Mouse (Mus musculus) v-Abl transformed pro-B cells (cell line): ENCODE results near the gene Srpk2.

Source experiments
- in situ Hi-C, 2 experiments: fragments of 400-800 bp; cut with MboI; formaldehyde crosslinking; loops; one replicate each; pipeline ENCODE4 v1.15.1; 2025; ENCODE audit not compliant: unreplicated experiment in 2 of 2

Gene Srpk2

DNA sequence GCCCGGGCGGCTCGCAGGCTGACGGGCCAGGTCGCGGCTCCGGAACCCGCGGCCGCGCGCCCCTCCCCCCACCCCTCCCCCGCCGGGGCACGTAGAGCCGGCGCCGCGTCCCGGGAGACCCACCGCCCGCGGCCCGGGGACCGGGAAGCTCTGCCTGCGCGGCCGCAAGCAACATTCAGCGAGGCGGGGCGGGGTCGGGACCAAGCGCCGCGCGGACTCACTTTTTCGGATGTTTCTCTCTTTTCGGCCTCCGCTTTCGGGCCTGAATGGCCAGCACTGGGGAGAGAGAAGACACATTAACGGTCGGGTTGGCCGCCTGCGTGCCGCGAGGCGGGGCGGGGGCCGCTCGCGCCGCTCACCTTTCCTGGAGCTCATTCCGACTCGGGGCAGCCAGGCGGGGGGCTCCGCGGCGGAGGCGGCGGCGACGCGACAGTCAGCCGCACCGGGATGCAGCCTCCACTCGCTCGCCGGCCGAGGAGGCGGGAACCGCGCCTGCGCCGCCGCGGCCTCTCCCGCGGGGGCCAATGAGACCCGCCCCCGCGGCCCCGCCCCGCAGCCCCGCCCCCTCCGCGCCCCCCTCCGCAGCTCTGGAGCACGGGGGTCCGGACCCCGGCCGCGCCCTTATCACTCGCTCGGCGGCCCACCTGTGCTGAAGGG lies 8.8 kb downstream of the Srpk2 start:
- in situ Hi-C loops: loop anchor here in 1 of 2 experiments (10.0 kb wide), 1 partner anchor 79 kb away; no protein-coding TSS in a partner anchor

DNA sequence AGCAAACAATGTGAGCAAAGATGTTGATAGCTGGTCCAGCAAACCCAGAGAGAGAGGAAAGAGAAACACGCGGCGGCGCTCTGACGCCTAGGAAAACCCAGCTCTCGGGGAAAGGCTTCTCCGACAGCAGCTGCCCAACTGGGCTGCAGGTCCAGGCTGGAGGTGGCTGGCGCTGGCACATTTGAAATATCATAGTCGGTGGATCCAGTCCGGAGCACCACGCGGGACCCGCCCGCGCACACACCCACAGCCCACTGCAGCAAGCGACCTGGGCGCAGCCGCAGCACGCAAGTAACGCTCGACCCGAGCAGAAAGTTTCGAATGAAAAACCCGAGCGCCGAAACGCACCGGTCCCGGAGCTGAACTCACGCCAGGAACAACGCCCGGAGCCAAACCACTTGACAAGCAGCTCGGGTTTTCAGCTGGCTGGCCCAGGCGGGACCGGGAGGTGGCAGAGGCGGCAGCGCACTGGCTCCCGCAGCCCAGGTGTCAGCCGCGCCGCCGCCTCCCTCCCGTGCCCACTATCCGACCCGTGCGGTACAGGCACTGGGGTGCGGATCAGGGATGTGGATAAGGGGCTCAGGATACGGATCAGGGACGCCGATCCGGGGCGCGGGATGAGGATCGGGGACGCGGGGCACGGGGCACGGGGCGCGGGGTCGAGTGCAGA lies 9.5 kb downstream of the Srpk2 start:
- in situ Hi-C loops: loop anchor here in 1 of 2 experiments (10.0 kb wide), 1 partner anchor 80 kb away; no protein-coding TSS in a partner anchor

DNA sequence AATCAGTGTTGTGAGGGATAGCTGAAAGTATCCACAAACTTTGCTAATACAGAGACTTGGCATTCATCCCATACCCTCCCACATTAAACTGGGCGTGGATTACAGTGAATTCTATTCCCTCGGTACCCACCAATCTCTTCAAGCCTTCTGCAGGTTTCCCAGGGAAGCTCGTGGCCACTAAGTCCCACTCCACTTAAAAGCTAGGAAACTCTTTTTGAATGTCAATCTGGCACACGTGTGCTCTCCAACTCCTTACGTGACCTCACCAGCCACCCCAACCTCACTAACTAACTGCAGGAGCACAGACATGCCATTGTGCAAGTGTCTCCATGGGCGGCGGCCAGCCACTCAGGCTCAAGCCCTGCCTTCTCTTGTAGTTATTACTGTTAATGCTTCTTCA lies 12.3 kb downstream of the Srpk2 start:
- in situ Hi-C loops: loop anchor here in 1 of 2 experiments (10.0 kb wide), 1 partner anchor 83 kb away; no protein-coding TSS in a partner anchor

DNA sequence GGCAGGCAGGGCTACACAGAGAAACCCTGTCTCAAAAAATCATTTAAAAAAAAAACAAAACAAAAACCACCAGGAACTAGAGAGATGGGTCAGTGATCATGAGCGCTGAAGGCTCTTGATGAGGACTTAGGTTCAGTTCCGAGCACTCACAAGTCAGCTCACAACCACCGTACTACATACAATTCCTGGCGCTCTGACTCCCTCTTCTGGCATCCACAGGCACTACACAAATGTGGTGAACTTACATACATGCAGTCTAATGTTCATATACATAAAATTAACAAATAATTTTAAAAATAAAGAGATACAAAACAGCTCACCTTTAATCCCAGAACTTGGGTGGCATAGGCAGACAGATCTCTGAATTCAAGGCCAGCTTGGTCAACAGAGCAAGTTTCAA lies 13.5 kb downstream of the Srpk2 start:
- in situ Hi-C loops: loop anchor here in 1 of 2 experiments (10.0 kb wide), 1 partner anchor 84 kb away; no protein-coding TSS in a partner anchor

DNA sequence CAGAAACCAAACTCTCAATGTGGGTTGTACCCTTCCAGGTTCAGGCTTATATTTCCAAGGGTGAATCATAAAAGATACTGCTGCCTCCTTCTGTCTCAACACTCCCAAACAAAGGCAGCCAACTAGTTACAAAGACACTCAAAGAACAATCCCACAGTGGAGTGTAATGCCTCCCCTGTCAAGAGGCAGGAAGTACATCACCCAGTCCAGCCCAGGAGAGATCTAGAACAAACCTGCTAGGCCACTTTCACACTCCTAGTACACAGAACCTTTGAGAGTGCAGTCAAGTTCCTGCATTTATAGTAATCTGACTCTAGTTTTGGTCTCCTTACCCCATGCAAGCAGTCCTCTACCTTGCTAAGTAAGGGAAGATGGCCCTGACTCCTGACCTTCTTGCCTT lies 18.5 kb downstream of the Srpk2 start:
- in situ Hi-C loops: no loop called here

DNA sequence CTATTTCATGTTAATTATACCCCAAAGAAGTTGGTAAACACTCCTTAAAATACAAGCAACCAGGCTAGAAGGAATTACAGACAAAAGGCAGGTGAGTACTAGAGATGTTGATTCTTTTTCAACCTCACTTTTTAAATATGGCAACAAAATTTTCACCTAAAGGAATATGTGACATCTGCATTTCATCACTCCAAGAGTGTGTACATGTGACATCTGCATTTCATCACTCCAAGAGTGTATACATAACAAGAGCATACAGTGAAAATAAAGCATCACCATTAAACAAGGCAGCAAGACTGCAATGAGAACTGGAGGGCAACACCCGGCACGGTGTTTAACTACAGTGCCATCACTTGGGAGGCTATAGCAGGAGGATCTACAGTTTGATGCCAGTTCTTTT lies 23.2 kb downstream of the Srpk2 start:
- in situ Hi-C loops: loop anchor here in 1 of 2 experiments (5.0 kb wide), 2 partner anchors 86 to 149 kb away; no protein-coding TSS in a partner anchor

DNA sequence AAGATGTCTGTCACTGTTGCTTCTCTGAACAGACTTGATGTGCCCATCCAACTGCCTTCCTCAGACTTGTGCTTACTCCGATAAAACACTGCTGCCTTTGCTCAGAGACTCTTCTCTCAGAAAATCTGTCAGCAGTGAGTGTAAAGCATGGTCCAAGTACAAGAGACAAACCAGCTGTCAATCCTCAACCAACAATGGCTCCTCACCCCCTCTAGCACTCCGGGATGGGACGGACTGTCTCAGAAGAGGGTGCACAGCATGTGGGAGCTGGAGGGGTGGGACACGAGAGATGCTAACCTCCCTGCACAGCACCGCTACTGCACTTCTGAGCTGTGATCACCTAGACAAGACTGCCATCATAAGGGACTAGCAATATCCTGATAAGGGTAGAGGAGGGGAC lies 26.4 kb downstream of the Srpk2 start:
- in situ Hi-C loops: loop anchor here (10.0 kb wide), 3 partner anchors 163 to 273 kb away; no protein-coding TSS in a partner anchor

DNA sequence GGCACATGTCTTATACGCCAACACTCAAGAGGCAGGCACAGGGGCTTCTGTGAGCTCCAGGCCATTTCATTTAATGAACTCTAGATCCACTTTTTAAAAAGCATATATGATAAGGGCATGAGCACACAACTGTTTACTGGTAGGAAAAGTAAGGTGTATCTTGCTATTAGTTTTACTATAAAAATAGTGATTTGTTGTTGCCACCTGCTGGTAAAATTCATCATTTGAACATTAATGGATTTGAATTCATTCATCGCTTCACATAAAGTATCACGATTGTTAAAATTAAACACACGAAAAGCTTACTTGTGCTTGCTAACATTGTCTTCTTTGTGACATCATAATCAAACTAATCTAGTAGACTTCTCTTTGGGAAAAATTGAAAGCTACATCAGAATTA lies 27.8 kb downstream of the Srpk2 start:
- in situ Hi-C loops: loop anchor here (10.0 kb wide), 3 partner anchors 162 to 272 kb away; no protein-coding TSS in a partner anchor

DNA sequence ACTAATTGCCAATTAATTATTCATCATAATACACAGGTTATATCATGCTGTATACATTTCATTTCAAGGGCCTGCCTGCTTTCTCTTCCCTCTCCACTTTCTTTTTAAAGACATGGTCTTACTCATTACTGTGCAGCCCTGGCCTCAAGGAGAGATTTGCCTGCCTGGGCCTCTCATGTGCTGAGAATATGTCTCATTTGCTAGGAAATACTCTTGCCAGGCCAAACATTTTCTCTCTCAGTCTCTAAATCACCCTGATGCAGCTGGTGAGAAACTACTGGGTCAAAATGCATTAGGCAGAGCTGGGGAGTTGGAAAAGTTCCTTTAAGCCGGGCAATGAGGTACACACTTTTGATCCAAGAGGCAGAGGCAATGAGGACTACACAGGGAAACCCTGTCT lies 29.4 kb downstream of the Srpk2 start:
- in situ Hi-C loops: loop anchor here (10.0 kb wide), 3 partner anchors 160 to 270 kb away; no protein-coding TSS in a partner anchor

DNA sequence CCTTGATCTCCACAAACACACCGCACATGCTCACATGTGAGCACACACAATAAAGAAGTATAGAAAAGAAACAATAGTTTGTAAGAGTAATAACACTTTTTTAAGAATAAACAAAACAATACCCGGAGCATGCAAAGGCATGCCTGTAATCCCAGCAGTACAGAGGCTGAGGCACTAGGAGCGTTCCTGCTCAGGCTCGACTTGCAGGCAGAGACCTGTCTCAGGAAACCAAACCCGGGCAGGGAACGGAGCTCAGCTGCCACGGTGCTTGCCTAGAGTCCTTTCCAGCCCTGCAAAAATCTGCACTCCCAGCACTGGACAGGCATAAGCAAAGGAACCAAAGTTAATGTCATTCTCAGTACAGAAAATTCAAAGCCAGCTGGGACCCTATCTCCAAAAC lies 32.1 kb downstream of the Srpk2 start:
- in situ Hi-C loops: loop anchor here (5.0 to 10.0 kb wide), 5 partner anchors 45 to 268 kb away; no protein-coding TSS in a partner anchor

DNA sequence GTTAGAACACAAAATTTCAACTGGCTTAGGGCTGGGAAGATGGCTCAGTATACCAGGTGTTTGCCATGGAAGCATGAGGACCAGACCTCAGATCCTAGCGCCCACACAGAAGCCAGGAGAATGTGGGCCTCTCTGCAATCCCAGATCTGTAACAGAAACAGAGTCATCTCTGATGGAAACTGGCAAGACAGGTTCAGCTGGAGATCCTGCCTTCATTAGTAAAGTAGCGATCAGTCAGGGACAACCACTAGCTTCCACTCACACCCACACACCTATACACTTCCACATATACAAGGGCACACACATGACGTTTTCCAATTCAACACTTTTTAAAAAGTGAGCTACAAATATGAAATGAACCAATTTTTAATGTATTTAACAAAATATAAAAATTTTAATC lies 32.6 kb downstream of the Srpk2 start:
- in situ Hi-C loops: loop anchor here (5.0 to 10.0 kb wide), 5 partner anchors 44 to 267 kb away; no protein-coding TSS in a partner anchor

DNA sequence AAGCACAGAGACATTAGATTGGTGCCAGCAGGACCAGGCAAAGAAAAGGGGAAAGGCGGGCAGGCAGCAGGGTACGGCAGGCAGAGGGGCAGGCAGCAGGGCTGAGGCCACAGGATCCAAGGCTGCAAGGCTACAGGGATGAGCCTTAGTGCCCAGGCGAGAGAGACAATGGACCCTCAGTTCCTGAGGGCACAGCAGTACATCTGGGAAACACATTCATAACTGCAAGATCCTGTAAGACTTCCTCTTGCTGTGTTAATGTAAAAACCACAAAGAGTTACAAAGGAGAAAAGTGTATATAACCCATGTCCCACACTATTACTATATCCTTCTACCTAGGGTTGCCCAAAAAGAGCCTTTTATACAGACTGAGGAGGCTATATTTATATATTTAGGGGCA lies 33.9 kb downstream of the Srpk2 start:
- in situ Hi-C loops: loop anchor here (5.0 to 10.0 kb wide), 5 partner anchors 43 to 266 kb away; no protein-coding TSS in a partner anchor

DNA sequence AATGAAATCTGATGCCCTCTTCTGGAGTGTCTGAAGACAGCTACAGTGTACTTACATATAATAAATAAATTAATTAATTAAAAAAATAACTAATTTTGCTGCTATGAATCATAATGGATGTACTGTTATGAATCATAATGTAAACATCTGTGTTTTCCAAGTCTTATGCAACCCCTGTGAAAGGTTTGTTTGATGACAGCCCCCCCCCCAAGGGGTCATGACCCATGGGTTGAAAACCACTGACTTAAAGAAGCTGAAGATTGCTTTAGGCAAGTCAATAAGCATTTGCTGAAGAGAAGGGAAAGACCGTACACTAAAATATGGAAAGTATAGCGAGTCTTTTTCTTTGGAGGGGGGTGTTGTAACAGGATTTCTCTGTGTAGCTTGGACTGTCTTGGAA lies 35.2 kb downstream of the Srpk2 start:
- in situ Hi-C loops: loop anchor here in 1 of 2 experiments (25.0 kb wide), 1 partner anchor 1862 kb away; the partner anchor contains the start of genes Dnajc2 and Psmc2

DNA sequence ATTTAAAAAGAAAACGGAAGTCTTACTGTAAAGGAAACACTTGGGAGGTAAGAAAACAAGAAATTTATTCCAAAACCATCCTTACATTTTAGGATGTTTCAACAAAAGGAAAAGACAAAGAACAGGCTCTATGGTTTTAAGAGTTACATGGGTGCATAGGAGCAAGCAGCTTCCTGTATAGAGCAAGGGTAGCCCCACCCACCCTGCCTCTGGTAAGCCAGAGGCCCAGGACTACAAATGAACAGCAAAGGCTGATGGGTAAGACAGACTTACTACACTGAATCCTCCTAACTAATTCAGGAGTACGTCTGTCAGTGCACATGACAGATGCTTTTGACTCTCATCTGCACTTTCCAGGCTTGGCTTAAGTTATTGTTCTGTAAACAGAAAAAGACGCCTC lies 38.7 kb downstream of the Srpk2 start:
- in situ Hi-C loops: loop anchor here in 1 of 2 experiments (25.0 kb wide), 1 partner anchor 1858 kb away; the partner anchor contains the start of genes Dnajc2 and Psmc2

DNA sequence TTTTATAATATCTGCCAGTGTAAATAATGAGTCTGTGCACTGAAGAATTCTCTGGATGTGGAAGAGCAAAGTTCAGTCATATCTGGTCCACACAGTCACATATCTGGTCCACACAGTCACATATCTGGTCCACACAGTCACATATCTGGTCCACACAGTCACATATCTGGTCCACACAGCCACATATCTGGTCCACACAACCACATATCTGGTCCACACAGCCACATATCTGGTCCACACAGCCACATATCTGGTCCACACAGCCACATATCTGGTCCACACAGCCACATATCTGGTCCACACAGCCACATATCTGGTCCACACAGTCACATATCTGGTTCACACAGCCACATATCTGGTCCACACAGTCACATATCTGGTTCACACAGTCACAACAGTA lies 45.2 kb downstream of the Srpk2 start:
- in situ Hi-C loops: loop anchor here in 1 of 2 experiments (25.0 kb wide), 1 partner anchor 1852 kb away; the partner anchor contains the start of genes Dnajc2 and Psmc2

DNA sequence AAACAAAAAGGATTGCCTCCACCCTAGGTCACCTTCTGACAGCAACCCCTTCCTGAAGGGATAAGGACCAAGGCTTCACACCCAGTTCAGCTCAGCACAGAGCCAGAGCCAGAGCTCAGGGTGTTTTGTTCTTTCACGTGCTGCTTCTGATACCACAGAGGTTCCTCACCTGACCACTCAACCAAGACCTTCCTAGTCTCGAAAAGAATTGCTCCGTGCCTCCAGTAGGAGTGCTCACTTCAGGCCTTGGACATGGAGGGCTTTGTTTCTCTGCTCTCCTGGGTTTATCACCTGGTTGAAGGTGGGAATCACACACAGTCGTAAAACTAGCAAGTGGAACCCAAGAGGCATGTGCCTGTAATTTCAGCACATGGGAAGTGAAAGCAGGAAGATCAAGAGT lies 46.4 kb downstream of the Srpk2 start:
- in situ Hi-C loops: loop anchor here in 1 of 2 experiments (25.0 kb wide), 1 partner anchor 1851 kb away; the partner anchor contains the start of genes Dnajc2 and Psmc2

DNA sequence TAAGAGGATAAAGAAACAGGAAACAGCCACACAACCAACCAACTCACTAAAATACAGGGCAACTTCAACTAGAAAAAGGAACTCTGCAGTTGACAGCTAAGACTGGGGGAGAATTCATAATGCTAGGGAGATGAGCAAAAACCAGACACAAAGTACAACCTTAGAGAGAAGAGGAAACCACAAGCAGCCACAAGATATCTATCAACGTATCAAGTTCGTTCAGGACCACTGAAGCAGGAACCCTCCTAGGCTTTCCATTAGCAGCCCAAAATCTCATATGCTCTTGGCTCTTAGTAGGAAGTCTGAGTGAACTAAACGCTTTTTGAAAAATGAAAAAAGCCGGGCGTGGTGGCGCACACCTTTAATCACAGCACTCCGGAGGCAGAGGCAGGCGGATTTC lies 47.1 kb downstream of the Srpk2 start:
- in situ Hi-C loops: loop anchor here in 1 of 2 experiments (25.0 kb wide), 1 partner anchor 1850 kb away; the partner anchor contains the start of genes Dnajc2 and Psmc2

DNA sequence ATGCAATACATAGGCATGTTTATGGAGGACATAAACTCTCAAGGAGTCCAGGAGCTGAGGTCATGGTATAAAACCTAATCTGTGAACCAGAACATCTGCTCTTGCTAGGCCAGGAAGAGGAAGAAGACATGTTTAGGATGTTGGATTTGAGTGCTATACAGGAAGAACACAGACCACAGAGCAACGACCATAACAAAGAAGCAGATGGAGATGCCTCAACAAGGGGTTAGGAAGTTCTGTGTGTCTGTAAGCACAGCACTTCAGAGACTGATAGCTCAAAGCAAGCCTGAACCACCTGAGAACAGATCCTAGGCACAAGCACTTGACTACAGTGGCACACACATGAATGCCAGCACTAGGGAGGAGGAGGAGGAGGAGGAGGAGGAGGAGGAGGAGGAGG lies 52.9 kb downstream of the Srpk2 start:
- in situ Hi-C loops: loop anchor here in 1 of 2 experiments (25.0 kb wide), 1 partner anchor 1844 kb away; the partner anchor contains the start of genes Dnajc2 and Psmc2

DNA sequence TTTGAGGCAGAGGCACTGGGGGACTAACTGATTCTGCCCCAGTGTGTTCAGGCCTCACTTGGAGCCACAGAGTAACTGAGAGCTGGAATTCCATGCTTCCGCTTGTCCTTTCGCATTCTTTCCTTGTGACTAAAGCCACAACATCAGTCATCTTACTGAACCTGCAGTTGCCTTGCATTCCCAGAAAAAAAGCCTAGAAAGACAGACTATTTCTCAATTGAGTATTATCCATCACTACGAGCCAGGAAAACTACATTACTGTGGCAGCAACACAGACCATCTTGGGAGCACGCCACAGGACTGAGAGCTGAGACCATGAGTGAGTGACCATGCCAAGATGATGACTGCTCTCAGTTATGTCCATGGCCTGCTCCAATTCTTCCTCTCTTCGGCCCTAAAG lies 57.2 kb downstream of the Srpk2 start:
- in situ Hi-C loops: loop anchor here in 1 of 2 experiments (25.0 kb wide), 1 partner anchor 1840 kb away; the partner anchor contains the start of genes Dnajc2 and Psmc2

DNA sequence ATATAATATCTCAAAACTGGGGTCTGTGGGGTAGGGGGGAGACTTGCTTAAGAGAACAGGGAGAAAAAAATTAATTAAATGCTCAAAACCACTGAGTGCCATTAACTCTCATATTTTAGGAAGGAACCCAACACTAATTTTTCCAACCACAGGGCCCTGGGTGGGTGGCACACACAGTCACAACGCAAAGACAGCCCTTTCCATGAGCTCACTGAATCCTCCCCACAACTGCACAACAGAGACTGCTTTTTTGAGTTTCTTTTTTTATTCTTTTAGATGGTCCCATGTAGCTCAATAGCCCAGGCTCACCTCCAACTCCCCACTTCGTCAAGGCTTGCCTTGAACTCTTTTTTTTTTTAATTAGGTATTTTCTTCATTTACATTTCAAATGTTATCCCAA lies 58.2 kb downstream of the Srpk2 start:
- in situ Hi-C loops: loop anchor here in 1 of 2 experiments (25.0 kb wide), 1 partner anchor 1839 kb away; the partner anchor contains the start of genes Dnajc2 and Psmc2

DNA sequence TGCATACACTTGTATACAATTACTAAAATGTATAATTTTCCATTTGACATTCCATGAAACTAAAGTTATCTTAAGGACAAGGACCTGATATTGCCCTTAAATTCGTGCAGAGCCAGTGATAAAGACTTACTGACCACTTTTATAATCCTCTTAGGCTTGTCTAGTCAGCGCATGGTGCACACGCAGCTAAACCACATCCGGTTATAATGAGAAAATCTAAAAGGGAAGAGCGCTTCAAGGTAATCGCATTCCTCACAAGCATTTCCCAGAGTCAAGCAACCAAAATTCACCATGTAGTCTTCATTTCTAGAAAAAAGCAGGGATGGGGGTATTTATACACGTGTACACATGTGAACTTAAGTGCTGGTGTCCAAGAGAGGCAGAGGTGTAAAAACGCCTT lies 63.8 kb downstream of the Srpk2 start:
- in situ Hi-C loops: no loop called here
